Mouse (Mus musculus) forebrain, embryonic 14.5 days (tissue): ENCODE measurements around the gene Fbn1. TPM values are rescaled to one million over a fixed set of nuclear protein-coding genes. Genes with fewer than 3 reads are reported as not detected.
"Not testable (repeated sequence)": the region's sequence is repeated elsewhere in the genome, so short reads cannot be mapped to it uniquely, and the experiment has no call there.

ENCODE experiments used
- ATAC-seq: fragments of 200-750 bp; cut with Nextera tagmentation; 2 replicates; pipeline ENCODE4 v1.8.0; 2017; ENCODE audit warnings: mild to moderate bottlenecking, moderate library complexity
- DNase-seq: peaks from one replicate; pipeline ENCODE4 v3.0.0-alpha.2; 2015; ENCODE audit warnings: low spot score
- H3K27ac ChIP-seq: fragments of 300-500 bp; sonication (generic); 2 replicates; pipeline ENCODE4 v1.5.1; 2014; ENCODE audit warnings: low read depth, mild to moderate bottlenecking, control low read depth, low read length, moderate library complexity
- H3K27me3 ChIP-seq: fragments of 300-500 bp; sonication (generic); replicated peaks from 2 replicates; pipeline ENCODE4 v1.6.1; 2014; ENCODE audit warnings: low read length, control low read depth, mixed read lengths; ENCODE audit not compliant: control insufficient read depth, insufficient read depth
- H3K36me3 ChIP-seq: fragments of 300-500 bp; sonication (generic); 2 replicates; pipeline ENCODE4 v1.6.1; 2014; ENCODE audit warnings: low read length, control low read depth; ENCODE audit not compliant: control insufficient read depth, insufficient read depth
- H3K4me1 ChIP-seq: fragments of 300-500 bp; sonication (generic); 2 replicates; pipeline ENCODE4 v1.6.1; 2014; ENCODE audit warnings: antibody characterized with exemption, low read length, control low read depth; ENCODE audit not compliant: control insufficient read depth, insufficient read depth
- H3K4me2 ChIP-seq: fragments of 300-500 bp; sonication (generic); 2 replicates; pipeline ENCODE4 v1.6.1; 2014; ENCODE audit warnings: mild to moderate bottlenecking, control low read depth, low read length
- H3K4me3 ChIP-seq: fragments of 300-500 bp; sonication (generic); 2 replicates; pipeline ENCODE4 v1.5.1; 2014; ENCODE audit warnings: low read depth, low read length, control low read depth
- H3K9ac ChIP-seq: fragments of 300-500 bp; sonication (generic); 2 replicates; pipeline ENCODE4 v1.6.1; 2014; ENCODE audit warnings: mild to moderate bottlenecking, low read length, control low read depth, moderate library complexity
- H3K9me3 ChIP-seq: fragments of 300-500 bp; sonication (generic); replicated peaks from 2 replicates; pipeline ENCODE4 v1.6.1; 2016; ENCODE audit warnings: low read length, control low read depth, mixed read lengths; ENCODE audit not compliant: control insufficient read depth
- WGBS: fragments of 180-500 bp; shearing (Covaris S2); extraction: QIAGEN DNeasy Blood & Tissue Kit; methylation state at CpG from one replicate; pipeline ENCODE4 v1.1.7; 2014; 5-methylcytosine and 5-hydroxymethylcytosine counted together
- polyA plus RNA-seq: library from polyadenylated mRNA; unstranded; fragments of >200 nt; fragmentation: Nextera tagmentation; extraction: Ambion mirVana; gene quantifications from 2 replicates; pipeline ENCODE4 v1.2.1, GENCODE M21; 2014

Gene Fbn1
- polyA plus RNA-seq, 1 experiment from 2014 or later, result 2.1 TPM

DNA sequence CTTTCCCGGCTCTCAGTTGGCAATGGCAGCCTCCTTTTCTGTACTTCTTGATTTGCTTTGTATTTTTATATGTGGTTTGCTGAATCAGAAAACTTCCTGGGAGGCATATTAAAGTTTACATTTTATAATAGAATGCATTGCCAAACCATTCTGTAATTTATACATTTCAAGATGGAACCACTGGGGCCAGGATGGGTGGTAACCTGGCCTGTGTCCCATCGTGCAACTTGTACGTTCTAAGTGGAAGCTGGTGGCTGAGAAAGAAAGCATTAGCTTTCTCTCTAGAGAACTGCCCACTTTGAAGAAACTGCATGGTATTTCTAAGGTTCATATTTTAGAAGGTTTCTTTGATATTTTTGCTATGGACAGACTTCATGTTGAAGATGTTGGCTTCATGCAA is 212.3 kb downstream of the Fbn1 start:
- no peak overlapping the region for H3K4me3 ChIP-seq
- 91% methylated on average over 3 of the region's 3 CpGs for WGBS
- DNase-seq (no peak), ATAC-seq (no peak)
- no peaks in the 10 kb centered on the region for H3K36me3 ChIP-seq
- no peaks in the 10 kb centered on the region for H3K9me3 ChIP-seq
- H3K27ac ChIP-seq, result no peak overlapping the region
- H3K4me1 ChIP-seq, result 0 out of 2 replicates have a peak, but pooled peaks cover 2% of the 10 kb centered on the region
- H3K27me3 ChIP-seq, result no peaks in the 10 kb centered on the region
- H3K4me2 ChIP-seq, result no peak overlapping the region
- H3K9ac ChIP-seq, result no peak overlapping the region

DNA sequence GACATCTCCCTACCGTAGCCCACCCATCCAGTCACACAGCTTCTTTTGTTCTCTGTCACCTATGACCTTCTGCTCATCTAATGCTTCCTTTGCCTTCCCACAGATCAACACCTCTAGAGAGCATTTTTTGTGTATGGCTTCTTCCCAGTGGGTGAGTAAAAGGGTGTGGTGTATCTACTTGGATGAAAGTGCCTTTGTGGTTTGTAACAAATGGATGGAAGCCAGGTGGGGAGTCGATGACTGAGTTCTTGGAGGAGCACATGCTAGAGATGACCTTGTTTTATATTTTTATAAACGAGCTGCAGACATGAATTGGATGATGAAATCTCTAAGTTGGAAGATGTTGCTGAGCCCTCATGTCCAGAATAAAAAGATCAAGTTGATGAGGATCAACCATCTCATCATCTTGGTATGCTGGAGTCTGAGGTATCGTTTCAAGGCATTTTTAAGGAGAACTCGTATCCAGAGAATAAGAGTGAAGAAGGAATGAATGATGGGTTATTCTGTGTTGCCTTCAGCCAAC is 213.8 kb downstream of the Fbn1 start:
- 90% methylated on average over 5 of the region's 5 CpGs for WGBS

DNA sequence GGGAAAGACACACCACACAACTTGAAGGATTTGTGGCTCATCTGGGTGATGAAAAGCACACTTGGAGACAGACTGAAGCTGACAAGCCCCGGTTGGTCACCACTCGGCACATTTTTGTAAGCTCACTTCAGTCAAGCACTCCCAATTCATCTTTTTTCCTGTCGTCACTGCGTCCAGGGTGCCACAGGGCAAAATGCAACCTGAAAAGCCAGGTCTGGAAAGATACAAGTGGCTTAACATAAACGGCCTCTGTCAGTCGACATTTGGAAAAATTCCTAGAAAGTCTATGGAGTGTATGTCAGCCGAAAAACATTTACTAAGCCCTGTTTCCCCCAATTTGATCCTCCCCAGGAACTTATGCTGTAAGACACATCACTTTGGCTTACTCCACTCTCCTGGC is 215.2 kb downstream of the Fbn1 start:
- Histone ChIP-seq H3K4me3 (no peak overlapping the region), H3K9ac (no peak overlapping the region), H3K4me1 (0 out of 2 replicates have a peak, but pooled peaks cover 2% of the 10 kb centered on the region), H3K9me3 (no peaks in the 10 kb centered on the region), H3K4me2 (no peak overlapping the region), H3K27ac (no peak overlapping the region), H3K36me3 (no peaks in the 10 kb centered on the region), H3K27me3 (no peaks in the 10 kb centered on the region)
- DNase-seq (no peak), ATAC-seq (no peak)
- WGBS, result 91% methylated on average over 7 of the region's 7 CpGs

More for the DNA sequence above, 213.8 kb downstream of the Fbn1 start:
- H3K9ac ChIP-seq, result no peak overlapping the region
- ATAC-seq (no peak), DNase-seq (no peak)
- no peak overlapping the region for H3K4me3 ChIP-seq
- no peak overlapping the region for H3K27ac ChIP-seq
- no peaks in the 10 kb centered on the region for H3K9me3 ChIP-seq
- no peaks in the 10 kb centered on the region for H3K27me3 ChIP-seq
- H3K36me3 ChIP-seq, result no peaks in the 10 kb centered on the region
- H3K4me1 ChIP-seq, result 0 out of 2 replicates have a peak, but pooled peaks cover 2% of the 10 kb centered on the region
- no peak overlapping the region for H3K4me2 ChIP-seq

DNA sequence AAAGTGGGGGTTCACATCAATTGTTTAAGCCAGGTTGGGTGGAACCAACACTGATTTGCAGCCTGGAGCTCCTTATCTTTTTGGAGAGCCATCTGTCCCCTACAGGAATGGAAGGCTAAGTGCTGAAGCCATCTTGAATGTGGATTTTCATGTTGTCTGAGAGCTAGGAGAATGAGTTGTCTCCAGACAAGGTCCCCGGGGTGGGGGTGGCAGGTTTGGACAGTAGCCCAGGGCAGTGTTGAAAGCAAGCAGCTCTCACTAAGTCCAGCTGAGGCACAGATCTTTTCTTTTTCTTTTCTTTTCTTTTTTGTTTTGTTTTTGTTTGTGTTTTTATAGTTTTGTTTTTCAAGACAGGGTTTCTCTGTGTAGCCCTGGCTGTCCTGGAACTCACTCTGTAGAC is 216.7 kb downstream of the Fbn1 start:
- no peaks in the 10 kb centered on the region for H3K27me3 ChIP-seq
- H3K4me1 ChIP-seq, result 0 out of 2 replicates have a peak, but pooled peaks cover 2% of the 10 kb centered on the region
- no peaks in the 10 kb centered on the region for H3K36me3 ChIP-seq
- H3K4me2 ChIP-seq, result no peak overlapping the region
- no peaks in the 10 kb centered on the region for H3K9me3 ChIP-seq
- H3K4me3 ChIP-seq, result no peak overlapping the region
- 92% methylated on average over 1 of the region's 1 CpGs for WGBS
- H3K27ac ChIP-seq, result no peak overlapping the region
- DNase-seq (no peak), ATAC-seq (no peak)
- no peak overlapping the region for H3K9ac ChIP-seq

DNA sequence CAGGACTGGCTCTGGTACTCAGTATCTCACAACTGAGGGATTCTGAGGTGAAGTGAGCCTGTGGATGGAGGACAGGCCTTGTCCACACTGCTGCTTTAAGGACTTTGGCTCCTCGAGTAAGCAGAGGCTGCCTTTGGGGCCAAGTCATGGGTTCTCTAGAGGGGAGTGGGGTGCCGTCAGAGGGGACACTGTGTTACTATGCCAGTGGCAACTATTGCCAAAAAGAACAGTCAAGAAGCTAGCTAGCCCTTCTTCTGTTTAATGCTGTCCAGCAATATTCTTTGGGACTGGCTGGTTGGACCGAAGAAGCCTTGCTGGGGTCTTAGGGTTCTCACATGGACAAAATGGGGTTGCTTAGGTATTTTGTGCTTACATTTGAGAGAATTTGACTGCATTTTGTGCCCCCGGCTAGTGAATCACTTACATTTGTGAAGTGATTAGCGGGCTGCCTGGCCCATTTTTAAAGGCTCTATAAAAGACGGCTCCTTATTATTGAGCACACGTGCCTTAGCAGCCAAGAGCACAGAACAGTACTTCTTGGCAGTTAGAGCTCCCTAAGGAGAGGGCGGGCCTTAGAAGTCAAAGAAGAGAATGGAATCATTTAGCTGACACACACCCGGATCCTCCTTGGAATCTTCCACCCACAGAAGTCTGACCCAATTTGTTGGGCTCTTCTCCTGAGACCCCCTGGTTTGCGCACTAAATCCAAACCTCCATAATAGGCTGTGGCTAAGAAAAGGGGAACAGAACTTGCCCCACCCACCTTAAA is 217.4 kb downstream of the Fbn1 start:
- no peaks in the 10 kb centered on the region for H3K9me3 ChIP-seq
- no peak overlapping the region for H3K27ac ChIP-seq
- peak; percentile 18 for DNase-seq
- no peak overlapping the region for H3K4me3 ChIP-seq
- WGBS, result 54% methylated on average over 10 of the region's 10 CpGs
- no peak for ATAC-seq
- H3K36me3 ChIP-seq, result no peaks in the 10 kb centered on the region
- no peak overlapping the region for H3K9ac ChIP-seq
- no peaks in the 10 kb centered on the region for H3K27me3 ChIP-seq
- H3K4me2 ChIP-seq, result no peak overlapping the region
- 0 out of 2 replicates have a peak, but pooled peaks cover 2% of the 10 kb centered on the region for H3K4me1 ChIP-seq

DNA sequence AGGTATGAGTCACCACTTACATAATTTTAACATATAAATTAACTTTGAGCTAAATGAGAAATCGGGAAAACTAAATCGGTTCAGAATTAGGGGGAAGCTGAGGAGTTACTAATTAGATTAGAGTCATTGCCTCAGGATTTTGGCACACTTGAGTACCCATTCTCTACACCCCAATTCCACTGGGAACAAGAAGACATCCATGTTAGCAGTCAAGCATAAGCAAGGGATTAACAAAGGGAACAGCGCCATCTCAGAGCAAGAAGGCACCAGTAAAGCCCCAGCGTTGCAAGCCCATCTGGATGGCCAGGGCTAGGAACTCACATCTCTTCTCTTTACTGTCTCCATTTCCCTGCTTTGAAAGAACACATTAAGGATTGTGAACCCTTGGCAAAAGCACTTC is 222.0 kb downstream of the Fbn1 start:
- H3K4me1 ChIP-seq, result 0 out of 2 replicates have a peak, but pooled peaks cover 2% of the 10 kb centered on the region
- H3K27me3 ChIP-seq, result no peaks in the 10 kb centered on the region
- ATAC-seq (no peak), DNase-seq (no peak)
- no peaks in the 10 kb centered on the region for H3K9me3 ChIP-seq
- 56% methylated on average over 4 of the region's 4 CpGs for WGBS
- H3K4me2 ChIP-seq, result no peak overlapping the region
- no peak overlapping the region for H3K9ac ChIP-seq
- H3K27ac ChIP-seq, result no peak overlapping the region
- H3K4me3 ChIP-seq, result no peak overlapping the region
- H3K36me3 ChIP-seq, result no peaks in the 10 kb centered on the region

DNA sequence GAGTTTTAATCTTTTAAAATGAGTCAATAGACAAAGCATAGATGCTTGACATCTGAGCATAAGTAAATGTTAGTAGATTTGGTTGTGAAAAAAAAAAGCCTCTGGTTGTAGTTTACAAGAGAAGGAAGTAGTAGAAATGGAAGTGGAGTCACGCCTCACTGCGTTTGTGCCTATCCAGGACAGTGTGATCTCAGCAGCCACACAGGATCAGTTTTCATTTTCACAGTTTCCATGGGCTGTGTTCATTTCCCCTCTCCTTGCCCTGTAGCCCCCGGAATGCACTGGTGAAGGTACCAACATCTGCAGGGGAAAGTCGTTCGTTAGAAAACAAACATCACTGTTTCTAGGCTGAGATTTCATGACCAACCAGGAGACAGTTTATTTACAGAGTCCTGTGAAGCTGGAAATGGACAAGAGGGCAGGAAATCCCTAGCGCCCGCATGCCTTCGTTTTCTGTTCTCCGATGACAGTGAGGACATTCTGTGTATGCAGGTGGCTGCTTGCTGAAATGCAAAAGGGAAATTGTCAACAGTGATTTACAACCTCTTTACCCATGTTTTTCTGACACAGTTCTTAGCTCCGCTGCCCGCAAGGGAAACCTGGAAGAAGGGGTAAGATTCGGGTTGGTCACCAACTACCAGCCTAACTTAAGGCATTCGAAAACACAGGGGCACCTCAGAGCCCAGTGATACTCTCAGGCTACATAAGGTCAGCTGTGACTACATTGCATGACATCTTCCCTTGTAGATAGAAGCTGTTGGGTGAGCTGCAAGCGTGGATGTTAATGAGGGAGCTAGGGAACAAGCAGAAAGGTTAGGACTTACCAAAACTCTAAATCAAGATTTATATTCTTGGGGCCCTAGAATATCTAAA is 225.2 kb downstream of the Fbn1 start:
- H3K4me1 ChIP-seq, result no peaks in the 10 kb centered on the region
- ATAC-seq (no peak), DNase-seq (no peak)
- H3K36me3 ChIP-seq, result no peaks in the 10 kb centered on the region
- H3K4me3 ChIP-seq, result no peak overlapping the region
- H3K4me2 ChIP-seq, result no peak overlapping the region
- no peak overlapping the region for H3K9ac ChIP-seq
- no peak overlapping the region for H3K27ac ChIP-seq
- H3K27me3 ChIP-seq, result no peaks in the 10 kb centered on the region
- WGBS, result 88% methylated on average over 14 of the region's 14 CpGs
- H3K9me3 ChIP-seq, result no peaks in the 10 kb centered on the region

DNA sequence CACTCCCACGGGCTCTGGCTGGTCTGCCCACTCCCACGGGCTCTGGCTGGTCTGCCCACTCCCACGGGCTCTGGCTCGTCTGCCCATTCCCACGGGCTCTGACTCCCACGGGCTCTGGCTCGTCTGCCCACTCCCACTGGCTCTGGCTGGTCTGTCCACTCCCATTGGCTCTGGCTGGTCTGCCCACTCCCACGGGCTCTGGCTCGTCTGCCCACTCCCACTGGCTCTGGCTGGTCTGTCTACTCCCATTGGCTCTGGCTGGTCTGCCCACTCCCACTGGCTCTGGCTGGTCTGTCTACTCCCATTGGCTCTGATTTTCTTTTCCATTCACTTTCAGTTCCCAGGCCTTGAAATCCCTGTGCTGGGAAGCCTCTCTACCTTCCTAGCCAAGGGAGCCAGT is 227.8 kb downstream of the Fbn1 start:
- ATAC-seq, H3K4me3 ChIP-seq: not testable (repeated sequence)
- WGBS, result 82% methylated on average over 9 of the region's 9 CpGs

More for the DNA sequence above, 227.8 kb downstream of the Fbn1 start:
- H3K27ac ChIP-seq, H3K4me1 ChIP-seq, DNase-seq, H3K27me3 ChIP-seq, H3K4me2 ChIP-seq, H3K9me3 ChIP-seq, H3K9ac ChIP-seq, H3K36me3 ChIP-seq: not testable (repeated sequence)
